Mouse (Mus musculus): ENCODE measurements around the gene Trpd52l3. TPM values are rescaled to one million over a fixed set of nuclear protein-coding genes. Genes with fewer than 3 reads are reported as not detected.

Gene Trpd52l3
- not detected in 2 replicates for polyA plus RNA-seq (2015; fragmentation: Nextera tagmentation; extraction: Ambion mirVana)

DNA sequence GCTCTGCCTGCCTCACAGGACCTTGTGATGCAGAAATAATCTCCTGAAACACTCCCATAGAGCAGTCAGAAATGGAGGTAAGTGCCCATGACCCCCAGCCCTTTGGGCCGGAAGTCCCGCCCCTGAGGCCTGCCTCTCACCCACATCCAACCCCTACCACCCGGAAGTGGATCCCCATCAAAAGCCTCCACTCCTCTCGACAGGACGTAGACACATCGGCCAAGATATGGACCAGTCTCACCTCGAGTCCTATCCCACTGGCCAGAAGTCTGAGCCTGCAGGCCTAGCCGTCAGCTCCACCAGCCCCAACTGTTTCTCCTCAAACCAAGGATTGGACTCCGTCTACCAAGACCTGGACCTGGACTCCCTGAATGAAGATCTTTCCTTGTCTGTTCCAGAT is at the start of gene Trpd52l3:
Gene Trpd52l3 (plus strand): TSS at position 170 of the 400 bp plus-strand sequence.
- Histone ChIP-seq H3K27ac (replicated peaks) (no peak within 1 kb of the TSS), H3K9me3 (no peaks in the 10 kb centered on the region), H3K36me3 (no peaks in the 10 kb centered on the region), H3K27me3 (no peaks in the 10 kb centered on the region), H3K4me3 (no peak within 1 kb of the TSS), H3K4me2 (replicated peaks) (no peak within 1 kb of the TSS), H3K9ac (replicated peaks) (no peak within 1 kb of the TSS), H3K4me1 (peaks cover 12% of the 10 kb centered on the region)
- no peak for ATAC-seq (replicated peaks)
- 95% methylated on average over 9 of the region's 9 CpGs for WGBS

DNA sequence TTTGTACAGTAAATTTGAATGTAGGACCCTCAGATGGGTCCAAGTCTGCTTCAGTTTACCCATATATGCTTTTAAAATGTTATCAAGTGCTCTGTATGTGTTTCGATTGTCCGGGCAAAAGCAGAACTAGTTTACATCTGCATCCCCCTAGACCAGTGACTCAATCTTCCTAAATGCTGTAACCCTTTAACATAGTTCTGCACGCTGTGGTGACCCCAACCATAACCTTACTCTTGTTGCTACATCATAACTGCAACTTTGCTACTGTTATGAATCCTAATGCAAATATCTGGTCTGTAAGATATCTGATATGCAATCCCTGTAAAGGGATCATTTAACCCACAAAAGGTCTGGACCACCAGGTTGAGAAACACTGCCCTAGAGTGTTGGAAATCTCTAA is 49.8 kb upstream of the Trpd52l3 start:
- H3K27me3 ChIP-seq = no peaks in the 10 kb centered on the region
- H3K9me3 ChIP-seq = no peaks in the 10 kb centered on the region
- no peak overlapping the region for H3K27ac ChIP-seq (replicated peaks)
- no peak overlapping the region for H3K4me3 ChIP-seq
- no peak for ATAC-seq (replicated peaks)
- no peak overlapping the region for H3K9ac ChIP-seq (replicated peaks)
- WGBS = 93% methylated on average over 3 of the region's 3 CpGs
- peaks cover 1% of the 10 kb centered on the region for H3K4me1 ChIP-seq
- no peaks in the 10 kb centered on the region for H3K36me3 ChIP-seq
- no peak overlapping the region for H3K4me2 ChIP-seq (replicated peaks)

DNA sequence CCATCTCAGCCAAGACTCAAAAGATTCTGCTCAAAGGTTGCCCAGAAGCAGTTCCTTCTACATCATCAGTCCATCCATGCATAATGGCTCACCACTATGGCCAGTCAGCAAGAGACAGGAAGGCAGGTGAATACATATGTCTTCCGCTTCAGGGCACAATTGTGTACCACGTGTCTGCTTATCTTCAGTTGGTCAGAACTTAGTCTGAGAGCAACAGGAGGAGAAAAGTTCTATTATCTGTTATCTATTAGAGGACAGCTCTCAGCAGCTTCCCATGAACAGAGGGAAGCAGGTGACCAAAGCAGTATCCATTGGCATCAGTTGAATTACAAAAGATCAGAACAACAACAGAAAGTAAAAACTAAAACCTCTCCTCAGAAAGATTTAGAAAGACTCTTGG is 48.1 kb upstream of the Trpd52l3 start:
- Histone ChIP-seq H3K4me1 (no peaks in the 10 kb centered on the region), H3K27me3 (no peaks in the 10 kb centered on the region), H3K27ac (replicated peaks) (no peak overlapping the region), H3K9me3 (no peaks in the 10 kb centered on the region), H3K9ac (replicated peaks) (no peak overlapping the region), H3K4me2 (replicated peaks) (no peak overlapping the region), H3K4me3 (no peak overlapping the region), H3K36me3 (no peaks in the 10 kb centered on the region)
- 79% methylated on average over 2 of the region's 2 CpGs for WGBS
- no peak for ATAC-seq (replicated peaks)

DNA sequence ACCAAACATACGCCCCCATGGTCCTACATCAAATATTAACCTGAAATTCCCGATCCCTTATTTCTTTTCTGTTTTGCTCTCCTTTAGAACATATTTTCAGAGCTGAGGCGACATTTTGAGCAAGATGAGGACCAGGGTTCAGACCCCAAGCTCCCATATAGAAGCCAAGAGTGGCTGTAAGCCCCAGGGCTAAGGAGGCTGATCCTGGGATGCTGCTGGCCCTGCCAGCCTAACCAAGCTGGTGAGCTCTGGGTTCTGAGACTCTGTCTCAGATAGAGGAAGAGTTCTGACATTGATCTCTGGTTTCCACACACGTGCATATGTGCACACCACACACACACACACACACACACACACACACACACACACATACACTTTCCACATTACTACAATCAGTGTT is 42.7 kb upstream of the Trpd52l3 start:
- Histone ChIP-seq H3K9ac (replicated peaks) (no peak overlapping the region), H3K27me3 (no peaks in the 10 kb centered on the region), H3K4me3 (no peak overlapping the region), H3K4me2 (replicated peaks) (no peak overlapping the region), H3K27ac (replicated peaks) (no peak overlapping the region), H3K4me1 (no peaks in the 10 kb centered on the region), H3K9me3 (no peaks in the 10 kb centered on the region), H3K36me3 (no peaks in the 10 kb centered on the region)
- 85% methylated on average over 4 of the region's 4 CpGs for WGBS
- ATAC-seq (replicated peaks) = no peak

DNA sequence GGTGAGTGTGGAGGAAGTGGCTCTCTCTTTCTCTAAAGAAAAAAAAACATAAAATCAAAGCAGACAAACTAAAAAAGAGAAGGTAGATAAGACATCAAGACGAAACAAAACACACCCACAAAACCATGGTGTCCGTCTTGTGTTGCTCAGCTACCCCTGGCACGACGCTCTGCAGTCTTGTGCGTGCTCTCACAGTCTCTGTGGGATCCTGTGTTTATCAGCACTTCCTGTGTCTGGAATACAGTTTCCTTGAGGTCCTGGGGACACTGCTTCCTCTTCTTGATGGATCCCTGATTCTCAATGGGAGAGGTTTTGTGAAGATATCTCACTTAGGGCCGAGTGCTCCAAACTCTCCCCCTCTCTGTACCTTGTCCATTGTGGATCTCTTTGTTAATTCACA is 41.7 kb upstream of the Trpd52l3 start:
- H3K36me3 ChIP-seq = no peaks in the 10 kb centered on the region
- 84% methylated on average over 6 of the region's 6 CpGs for WGBS

DNA sequence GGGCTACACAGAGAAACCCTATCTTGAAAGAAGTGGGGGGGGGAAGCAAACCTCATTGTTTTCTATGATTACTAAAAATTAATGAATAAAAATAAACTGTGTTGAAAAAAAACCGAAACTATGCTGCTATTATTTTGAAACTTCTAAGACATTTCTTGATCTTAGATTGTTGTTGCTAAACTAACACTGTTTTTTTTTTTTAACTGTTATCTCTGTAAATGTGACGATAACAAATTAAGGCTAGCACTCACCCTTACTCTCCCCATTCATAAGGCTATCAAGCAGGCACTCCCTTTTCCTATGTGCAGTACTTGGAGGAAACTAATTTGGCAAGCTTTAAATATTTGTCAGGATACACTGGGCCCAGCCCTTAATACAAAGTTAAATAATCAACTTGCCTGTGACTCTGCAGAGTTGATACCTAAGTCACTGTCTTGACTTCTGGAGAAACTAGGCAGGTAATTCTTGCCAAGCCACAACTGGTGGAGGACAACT is 39.9 kb upstream of the Trpd52l3 start:
- Histone ChIP-seq H3K27ac (replicated peaks) (no peak overlapping the region), H3K4me1 (no peaks in the 10 kb centered on the region), H3K9me3 (no peaks in the 10 kb centered on the region), H3K4me3 (no peak overlapping the region), H3K36me3 (no peaks in the 10 kb centered on the region), H3K4me2 (replicated peaks) (no peak overlapping the region), H3K27me3 (no peaks in the 10 kb centered on the region), H3K9ac (replicated peaks) (no peak overlapping the region)
- ATAC-seq (replicated peaks) = no peak
- WGBS = 86% methylated on average over 2 of the region's 2 CpGs

More for the DNA sequence above, 41.7 kb upstream of the Trpd52l3 start:
- H3K9ac ChIP-seq (replicated peaks) = no peak overlapping the region
- no peak overlapping the region for H3K27ac ChIP-seq (replicated peaks)
- no peaks in the 10 kb centered on the region for H3K9me3 ChIP-seq
- no peak for ATAC-seq (replicated peaks)
- H3K4me1 ChIP-seq = no peaks in the 10 kb centered on the region
- no peaks in the 10 kb centered on the region for H3K27me3 ChIP-seq
- H3K4me3 ChIP-seq = no peak overlapping the region
- no peak overlapping the region for H3K4me2 ChIP-seq (replicated peaks)

DNA sequence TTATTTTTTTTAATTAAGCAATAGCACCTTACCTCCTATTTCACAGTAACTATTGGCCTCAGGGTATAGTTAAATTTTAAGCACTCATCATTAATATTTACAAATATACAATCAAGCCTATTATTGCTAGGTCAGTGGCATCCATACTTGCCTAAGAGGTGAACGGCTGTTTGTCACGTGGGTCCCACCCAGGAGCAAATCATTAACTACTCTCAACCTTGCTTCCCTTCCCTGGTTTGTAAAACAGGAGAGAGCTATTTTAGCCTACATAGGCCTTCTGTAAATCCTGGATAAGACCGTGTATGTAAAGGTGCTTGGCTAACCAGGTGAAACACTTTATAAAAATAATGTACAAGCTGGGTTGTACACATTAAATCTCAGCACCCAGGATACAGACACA is 35.6 kb upstream of the Trpd52l3 start:
- Histone ChIP-seq H3K27me3 (no peaks in the 10 kb centered on the region), H3K9me3 (no peaks in the 10 kb centered on the region), H3K36me3 (no peaks in the 10 kb centered on the region), H3K4me1 (no peaks in the 10 kb centered on the region), H3K4me2 (replicated peaks) (no peak overlapping the region), H3K27ac (replicated peaks) (no peak overlapping the region), H3K4me3 (no peak overlapping the region), H3K9ac (replicated peaks) (no peak overlapping the region)
- WGBS = 93% methylated on average over 3 of the region's 3 CpGs
- ATAC-seq (replicated peaks) = no peak

DNA sequence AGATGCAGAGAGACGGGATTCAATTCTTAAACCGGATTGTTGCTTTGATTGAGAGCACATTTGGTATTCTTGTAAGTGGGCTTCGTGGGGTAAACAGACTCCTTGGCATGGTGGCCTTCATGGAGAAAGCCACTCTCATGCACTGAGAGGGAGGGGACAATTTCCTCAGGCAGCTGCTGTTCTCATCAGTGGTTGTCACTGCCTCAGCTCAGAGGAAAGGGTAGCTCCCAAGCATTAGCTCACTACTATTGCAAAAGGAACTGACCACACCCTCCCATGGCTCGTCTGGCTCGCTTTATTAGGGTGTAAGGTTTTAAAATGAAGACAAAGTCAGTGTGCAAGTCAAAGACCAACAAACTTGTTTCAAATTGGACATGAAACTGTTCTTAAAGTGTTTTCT is 30.2 kb upstream of the Trpd52l3 start:
- Histone ChIP-seq H3K27me3 (no peaks in the 10 kb centered on the region), H3K36me3 (no peaks in the 10 kb centered on the region), H3K9ac (replicated peaks) (no peak overlapping the region), H3K4me2 (replicated peaks) (no peak overlapping the region), H3K4me3 (no peak overlapping the region), H3K4me1 (no peaks in the 10 kb centered on the region), H3K27ac (replicated peaks) (no peak overlapping the region), H3K9me3 (no peaks in the 10 kb centered on the region)
- no peak for ATAC-seq (replicated peaks)
- WGBS = 81% methylated on average over 5 of the region's 5 CpGs

DNA sequence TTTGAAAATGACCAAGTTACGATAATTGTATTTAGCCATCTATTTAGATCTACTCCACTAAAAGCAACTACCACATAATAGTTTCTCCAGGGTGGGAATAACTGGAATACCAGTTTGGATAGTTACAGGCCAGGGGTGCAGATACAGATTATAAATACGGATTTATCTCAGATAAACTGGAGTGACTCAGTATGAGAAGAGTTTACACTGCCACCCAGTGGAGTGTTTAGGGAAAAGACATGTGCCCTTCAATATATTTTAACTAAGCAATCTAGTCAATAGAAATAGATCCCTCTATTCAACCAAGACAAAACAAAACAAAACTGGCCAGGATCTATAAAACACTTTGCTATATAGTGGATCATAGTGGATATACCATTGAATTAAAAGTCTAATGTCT is 24.7 kb upstream of the Trpd52l3 start:
- Histone ChIP-seq H3K9me3 (no peaks in the 10 kb centered on the region), H3K36me3 (no peaks in the 10 kb centered on the region), H3K4me3 (no peak overlapping the region), H3K4me1 (peaks cover 9% of the 10 kb centered on the region), H3K27ac (replicated peaks) (no peak overlapping the region), H3K9ac (replicated peaks) (no peak overlapping the region), H3K4me2 (replicated peaks) (no peak overlapping the region), H3K27me3 (no peaks in the 10 kb centered on the region)
- ATAC-seq (replicated peaks) = 0 out of 2 replicates have a peak, but pooled peaks have one; percentile 29
- WGBS = 60% methylated on average over 2 of the region's 2 CpGs

DNA sequence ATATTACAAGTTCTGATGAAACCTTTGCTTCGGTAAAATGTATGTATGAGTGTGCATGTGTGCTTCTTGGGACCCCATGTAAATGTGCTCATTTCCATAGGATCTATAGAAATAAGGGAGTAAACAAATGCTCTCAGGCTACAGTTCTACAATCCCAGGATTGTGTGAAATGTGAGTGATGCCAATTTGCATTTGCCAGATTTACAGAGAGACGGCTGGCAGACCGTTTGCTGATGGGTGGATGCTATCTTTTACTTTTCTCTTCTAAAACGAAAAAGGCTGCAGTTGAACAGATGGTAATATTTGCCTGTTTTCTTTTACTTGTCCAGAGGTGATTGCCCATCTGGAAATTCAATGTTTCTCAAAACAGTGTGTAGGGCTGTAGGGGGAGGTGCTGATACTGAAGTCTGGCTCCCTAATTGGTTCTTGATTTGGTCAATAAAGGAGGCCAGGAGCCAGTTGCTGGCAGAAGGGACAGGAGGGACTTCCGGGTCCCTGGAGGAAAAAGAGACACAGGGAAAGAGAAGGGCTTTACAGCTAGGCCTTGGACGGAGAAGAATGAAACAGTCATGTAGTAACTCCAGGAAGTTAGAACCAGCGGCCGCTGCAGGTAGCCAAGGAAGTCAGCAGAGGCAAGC is 24.0 kb upstream of the Trpd52l3 start:
- ATAC-seq (replicated peaks) = peak; percentile 63; the same call in 1 of the 2 replicates
- WGBS = 63% methylated on average over 8 of the region's 8 CpGs
- Histone ChIP-seq H3K9me3 (no peaks in the 10 kb centered on the region), H3K27ac (replicated peaks) (no peak overlapping the region), H3K4me3 (no peak overlapping the region), H3K36me3 (no peaks in the 10 kb centered on the region), H3K4me2 (replicated peaks) (no peak overlapping the region), H3K9ac (replicated peaks) (no peak overlapping the region), H3K4me1 (peaks cover 9% of the 10 kb centered on the region), H3K27me3 (no peaks in the 10 kb centered on the region)

DNA sequence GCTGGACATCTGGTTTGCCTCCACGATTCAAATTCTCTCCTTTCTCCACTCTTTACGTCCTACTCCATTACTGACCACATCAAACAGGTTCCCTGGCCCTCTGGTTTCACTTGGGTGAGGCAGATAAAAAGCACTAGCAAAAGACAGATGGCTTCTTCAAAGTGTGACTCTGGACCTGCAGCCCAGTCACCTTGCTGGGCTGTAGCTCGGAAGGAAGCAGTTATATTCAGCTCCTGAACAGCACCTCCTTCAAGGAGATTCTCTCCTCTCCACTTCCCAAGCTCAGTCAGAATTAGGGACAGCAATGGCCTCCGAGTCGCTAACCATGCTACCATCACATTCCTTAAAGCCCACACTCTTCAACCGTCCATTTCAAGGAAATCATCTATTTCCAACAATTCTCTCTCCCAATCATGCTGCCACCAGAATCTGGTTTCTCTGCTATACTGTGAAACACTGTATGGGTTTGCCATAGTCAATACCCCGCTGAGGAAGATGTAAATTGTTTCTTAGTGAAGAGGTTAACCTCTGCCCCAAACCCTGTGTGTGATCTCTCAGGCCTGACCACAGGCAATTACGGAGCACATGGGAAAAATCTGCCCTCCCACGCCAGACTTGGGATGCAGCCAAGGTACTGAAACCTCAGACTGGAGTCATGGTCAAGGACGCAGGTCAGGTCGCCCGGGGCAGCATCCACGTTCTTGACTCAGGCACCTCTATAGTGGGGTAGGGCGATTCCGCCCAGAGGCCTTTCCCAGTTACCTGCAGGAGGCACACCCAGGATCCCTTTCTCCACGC is 19.2 kb upstream of the Trpd52l3 start:
- peaks cover 5% of the 10 kb centered on the region for H3K4me1 ChIP-seq
- ATAC-seq (replicated peaks) = no peak
- H3K36me3 ChIP-seq = no peaks in the 10 kb centered on the region
- H3K4me2 ChIP-seq (replicated peaks) = no peak overlapping the region
- no peak overlapping the region for H3K27ac ChIP-seq (replicated peaks)
- no peaks in the 10 kb centered on the region for H3K9me3 ChIP-seq
- WGBS = 81% methylated on average over 16 of the region's 16 CpGs
- no peak overlapping the region for H3K9ac ChIP-seq (replicated peaks)
- no peak overlapping the region for H3K4me3 ChIP-seq
- no peaks in the 10 kb centered on the region for H3K27me3 ChIP-seq

DNA sequence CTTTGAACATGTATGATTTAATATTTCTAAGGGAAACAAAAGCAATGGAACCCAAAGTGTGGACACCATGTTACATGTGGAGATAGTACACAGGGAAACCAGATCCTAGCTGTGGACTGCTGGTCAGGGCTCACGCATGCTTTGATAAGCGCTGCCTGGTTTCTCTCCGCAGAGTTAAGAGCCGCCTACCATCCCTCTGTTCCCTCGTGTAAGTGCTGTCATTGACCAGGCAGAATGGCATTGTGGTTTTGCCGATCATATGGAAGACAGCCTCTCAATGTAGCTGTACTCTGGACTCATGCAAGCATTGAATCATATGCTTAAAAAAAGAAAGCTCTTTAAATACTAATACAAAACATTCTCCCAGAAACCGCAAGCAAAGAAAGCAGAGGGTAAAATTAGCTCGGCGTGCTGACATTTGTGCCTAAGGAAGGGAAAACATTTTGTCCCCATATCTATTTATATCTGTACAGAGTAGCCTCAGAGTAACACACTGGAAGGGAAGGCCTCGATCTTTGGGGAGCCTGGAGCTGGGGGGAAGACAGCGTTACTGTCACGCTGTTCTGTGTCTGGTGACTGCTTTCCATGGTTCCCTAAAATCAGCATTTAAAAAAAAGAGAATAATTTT is 17.0 kb upstream of the Trpd52l3 start:
- Histone ChIP-seq H3K9me3 (no peaks in the 10 kb centered on the region), H3K36me3 (no peaks in the 10 kb centered on the region), H3K9ac (replicated peaks) (no peak overlapping the region), H3K4me3 (no peak overlapping the region), H3K4me2 (replicated peaks) (no peak overlapping the region), H3K4me1 (no peaks in the 10 kb centered on the region), H3K27me3 (no peaks in the 10 kb centered on the region), H3K27ac (replicated peaks) (no peak overlapping the region)
- 86% methylated on average over 12 of the region's 12 CpGs for WGBS
- no peak for ATAC-seq (replicated peaks)
